Mouse (Mus musculus) CH12.LX (cell line): ENCODE measurements around the gene Creb3l1. TPM values are rescaled to one million over a fixed set of nuclear protein-coding genes. Genes with fewer than 3 reads are reported as not detected.

Experiments used
- DNase-seq: peaks from one replicate; pipeline ENCODE4 v3.0.0-alpha.2; 2013; ENCODE audit errors: extremely low read depth
- H3K27ac ChIP-seq: 2 replicates; pipeline ENCODE4 v1.5.1; 2012; ENCODE audit warnings: low read depth, mild to moderate bottlenecking, control low read depth, moderate library complexity; ENCODE audit not compliant: insufficient read depth
- H3K27me3 ChIP-seq: replicated peaks from 2 replicates; pipeline ENCODE3; 2012; ENCODE audit warnings: inconsistent platforms
- H3K36me3 ChIP-seq, 2 experiments: replicated peaks in 1 of 2; 2 replicates each; pipeline versions ENCODE3 to v1.6.1; 2012; ENCODE audit warnings: inconsistent platforms in 1 of 2, low read length in 1 of 2, mild to moderate bottlenecking in 1 of 2, mixed read lengths in 1 of 2, moderate library complexity in 1 of 2; ENCODE audit not compliant: control insufficient read depth in 1 of 2, insufficient read depth in 1 of 2
- H3K4me1 ChIP-seq, 2 experiments: 2 replicates each; pipeline ENCODE4 v1.6.1; 2012; ENCODE audit warnings: inconsistent platforms in 1 of 2, moderate library complexity in 1 of 2; ENCODE audit not compliant: insufficient read depth in 2 of 2, control insufficient read depth in 1 of 2
- H3K4me2 ChIP-seq: 2 replicates; pipeline ENCODE4 v1.6.1; 2012; ENCODE audit warnings: low read depth, mild to moderate bottlenecking, control low read depth; ENCODE audit not compliant: poor library complexity, insufficient read depth, severe bottlenecking
- H3K4me3 ChIP-seq, 3 experiments: fragments of 150-350 bp in 1 of 3; sonication (generic) in 1 of 3; replicated peaks in 1 of 3; 2 replicates each; pipeline versions ENCODE3 to v1.5.1; 2011 to 2012; ENCODE audit warnings: low read depth in 2 of 3, low read length in 2 of 3, mild to moderate bottlenecking in 2 of 3, moderate library complexity in 2 of 3, control low read depth in 1 of 3, improper control_type of control experiment in 1 of 3, inconsistent platforms in 1 of 3, mixed read lengths in 1 of 3; ENCODE audit not compliant: poor library complexity in 1 of 3
- H3K79me2 ChIP-seq: replicated peaks from 2 replicates; pipeline ENCODE4 v1.6.1; 2012; ENCODE audit warnings: mild to moderate bottlenecking, moderate library complexity; ENCODE audit not compliant: control insufficient read depth, poor library complexity, insufficient read depth, severe bottlenecking; ENCODE audit errors: extremely low read depth
- H3K9ac ChIP-seq: 2 replicates; pipeline ENCODE4 v1.6.1; 2012; ENCODE audit warnings: low read depth, mild to moderate bottlenecking, control low read depth, moderate library complexity; ENCODE audit not compliant: insufficient read depth
- H3K9me3 ChIP-seq: replicated peaks from 2 replicates; pipeline ENCODE3; 2012; ENCODE audit warnings: low read length, inconsistent platforms, mixed read lengths
- BHLHE40 ChIP-seq: IDR thresholded peaks from 2 replicates; pipeline ENCODE4 v1.6.1; 2011; ENCODE audit warnings: mild to moderate bottlenecking, low read depth, low read length, improper control_type of control experiment
- CHD2 ChIP-seq: IDR thresholded peaks from 2 replicates; pipeline ENCODE4 v1.6.1; 2011; ENCODE audit warnings: low read length, improper control_type of control experiment
- ELF1 ChIP-seq: IDR thresholded peaks from 2 replicates; pipeline ENCODE4 v1.6.1; 2014; ENCODE audit warnings: low read depth, mild to moderate bottlenecking, inconsistent platforms, low read length, improper control_type of control experiment
- GABPA ChIP-seq: IDR thresholded peaks from 2 replicates; pipeline ENCODE4 v1.6.1; 2012; ENCODE audit warnings: low read depth, low read length, improper control_type of control experiment, inconsistent platforms; ENCODE audit not compliant: insufficient replicate concordance
- KAT2A ChIP-seq: IDR thresholded peaks from 2 replicates; pipeline ENCODE4 v1.6.1; 2012; ENCODE audit warnings: low read length, improper control_type of control experiment, inconsistent platforms; ENCODE audit not compliant: insufficient replicate concordance
- MAZ ChIP-seq: IDR thresholded peaks from 2 replicates; pipeline ENCODE4 v1.6.1; 2012; ENCODE audit warnings: low read depth, mild to moderate bottlenecking, inconsistent platforms, low read length, improper control_type of control experiment, moderate library complexity
- MXI1 ChIP-seq: IDR thresholded peaks from 2 replicates; pipeline ENCODE4 v1.6.1; 2011; ENCODE audit warnings: mild to moderate bottlenecking, low read depth, low read length, improper control_type of control experiment
- MYC ChIP-seq: IDR thresholded peaks from 2 replicates; pipeline ENCODE4 v1.6.1; 2011; ENCODE audit warnings: low read depth, mild to moderate bottlenecking, improper control_type of control experiment, low read length
- NELFE ChIP-seq: IDR thresholded peaks from 2 replicates; pipeline ENCODE4 v1.6.1; 2011; ENCODE audit warnings: low read depth, low read length, improper control_type of control experiment
- SIN3A ChIP-seq: IDR thresholded peaks from 2 replicates; pipeline ENCODE4 v1.6.1; 2012; ENCODE audit warnings: low read length, improper control_type of control experiment, inconsistent platforms
- TBP ChIP-seq: conservative IDR thresholded peaks from 2 replicates; pipeline ENCODE4 v1.6.1; 2011; ENCODE audit warnings: low read depth, low read length, improper control_type of control experiment
- TCF12 ChIP-seq: IDR thresholded peaks from 2 replicates; pipeline ENCODE4 v1.6.1; 2014; ENCODE audit warnings: low read depth, mild to moderate bottlenecking, inconsistent platforms, low read length, improper control_type of control experiment
- ZC3H11A ChIP-seq: IDR thresholded peaks from 2 replicates; pipeline ENCODE4 v1.6.1; 2012; ENCODE audit warnings: low read depth, mild to moderate bottlenecking, inconsistent platforms, low read length, improper control_type of control experiment
- ZNF384 ChIP-seq: IDR thresholded peaks from 2 replicates; pipeline ENCODE4 v1.6.1; 2012; ENCODE audit warnings: low read depth, low read length, improper control_type of control experiment, inconsistent platforms
- dilution Hi-C: fragments of 300-500 bp; cut with MboI; formaldehyde crosslinking; loops from 2 replicates; pipeline ENCODE4 v1.14.3; 2020; ENCODE audit warnings: low sequenced_read_pairs; ENCODE audit not compliant: extremely low pct_unique_long_range_greater_than_20kb, extremely low pct_ligation_motif_present
- in situ Hi-C: fragments of 300-500 bp; cut with MboI; formaldehyde crosslinking; loops from 3 replicates; pipeline ENCODE4 v1.14.3; 2019; ENCODE audit warnings: low sequenced_read_pairs, low pct_ligation_motif_present, low pct_unique_long_range_greater_than_20kb, mixed read lengths
- polyA plus RNA-seq: library from polyadenylated mRNA; unstranded; fragments of >175 nt; gene quantifications from 2 replicates; pipeline ENCODE4 v1.2.1, GENCODE M21; 2012; ENCODE audit warnings: low read depth; ENCODE audit not compliant: insufficient read length
- total RNA-seq, 2 experiments: library from RNA; depleted of rRNA; stranded (reverse); fragments of 300-350 nt in 1 of 2; fragments of >200 nt in 1 of 2; gene quantifications; 2 replicates each; pipeline ENCODE4 v1.2.3; 2012 to 2014

The Creb3l1 gene
- total and polyA plus RNA-seq, 3 experiments = 0.08 to 2.0 (median 0.59) TPM

- TF ChIP-seq MYC = no peak
- TF ChIP-seq, all 38 proteins: peak for 0
Observed at GRCm38 (mm10) chr2:91933471-91933870, 90.8 kb downstream of the Creb3l1 start (continued).

- H3K4me3 ChIP-seq = no peak overlapping the region
Observed at GRCm38 (mm10) chr2:91932737-91933350, 91.5 kb downstream of the Creb3l1 start.

More at GRCm38 (mm10) chr2:91932737-91933350, 91.5 kb downstream of the Creb3l1 start:
- TF ChIP-seq CHD2 (no peak), ZC3H11A (no peak), TCF12 (no peak), KAT2A (no peak), NELFE (no peak), ZNF384 (no peak), TBP (no peak), BHLHE40 (no peak), MXI1 (no peak), SIN3A (no peak), MAZ (no peak), GABPA (no peak), ELF1 (no peak)
- Histone ChIP-seq H3K9me3 (no peaks in the 10 kb centered on the region), H3K27ac (no peak overlapping the region), H3K4me1 (peaks cover 0 to 23% of the 10 kb centered on the region in 2 experiments; a peak in 2 of 4 replicates), H3K36me3 (peaks cover 67 to 94% of the 10 kb centered on the region in 2 experiments), H3K79me2 (no peaks in the 10 kb centered on the region), H3K27me3 (no peaks in the 10 kb centered on the region), H3K9ac (no peak overlapping the region), H3K4me2 (no peak overlapping the region)
- DNase-seq = no peak
- dilution Hi-C loops = no loop called here
- in situ Hi-C loops = no loop called here

Other genes with a start within 250 kb of the Creb3l1 start
- 13.9 and 15.1 TPM in 2 replicates for gene Chrm4, start 97.3 kb downstream of the Creb3l1 start, total RNA-seq (2012; rRNA removed)
- gene Chrm4, start 97.3 kb downstream of the Creb3l1 start, total RNA-seq (2014; rRNA removed) = 9.2 and 10.0 TPM in 2 replicates
- 10.4 and 14.4 TPM in 2 replicates for gene Chrm4, start 97.3 kb downstream of the Creb3l1 start, polyA plus RNA-seq
- 0.25 and 0.38 TPM in 2 replicates for gene Mdk, start 92.2 kb downstream of the Creb3l1 start, total RNA-seq (2012; rRNA removed)
- gene Mdk, start 92.2 kb downstream of the Creb3l1 start, total RNA-seq (2014; rRNA removed) = 0.34 TPM in 1 of 2 replicates, not detected in the other
- gene Mdk, start 92.2 kb downstream of the Creb3l1 start, polyA plus RNA-seq = 2.4 and 3.1 TPM in 2 replicates
- 0.25 TPM in 2 replicates for gene Gm9821, start 78.8 kb downstream of the Creb3l1 start, total RNA-seq (2012; rRNA removed)
- gene Gm9821, start 78.8 kb downstream of the Creb3l1 start, total RNA-seq (2014; rRNA removed) = not detected in 2 replicates
- 3.8 TPM in 2 replicates for gene Gm9821, start 78.8 kb downstream of the Creb3l1 start, polyA plus RNA-seq
- 50.3 and 50.4 TPM in 2 replicates for gene Dgkz, start 48.6 kb downstream of the Creb3l1 start, total RNA-seq (2012; rRNA removed)
- 32.3 and 38.6 TPM in 2 replicates for gene Dgkz, start 48.6 kb downstream of the Creb3l1 start, total RNA-seq (2014; rRNA removed)
- 53.9 and 60.2 TPM in 2 replicates for gene Dgkz, start 48.6 kb downstream of the Creb3l1 start, polyA plus RNA-seq
- 12.0 and 12.3 TPM in 2 replicates for gene Phf21a, start 68.6 kb upstream of the Creb3l1 start, total RNA-seq (2012; rRNA removed)
- gene Phf21a, start 68.6 kb upstream of the Creb3l1 start, total RNA-seq (2014; rRNA removed) = 8.8 and 10.2 TPM in 2 replicates
- gene Phf21a, start 68.6 kb upstream of the Creb3l1 start, polyA plus RNA-seq = 24.5 and 28.0 TPM in 2 replicates